Mouse (Mus musculus): ENCODE data around the gene Wdr59. TPM values are rescaled to one million over a fixed set of nuclear protein-coding genes. Genes with fewer than 3 reads are reported as not detected.

Wdr59 gene
- polyA plus RNA-seq, 1 experiment from 2014 or later, result 3.1 TPM

GRCm38 (mm10) chr8:111419171-111419570, 102.7 kb downstream of the Wdr59 start:
- Histone ChIP-seq H3K27me3 (ENCODE audit: control insufficient read depth, insufficient read depth, low read length) (no peaks in the 10 kb centered on the region), H3K27ac (ENCODE audit: low read depth, low read length) (no peak overlapping the region), H3K4me3 (ENCODE audit: low read depth, low read length) (no peak overlapping the region), H3K36me3 (ENCODE audit: control insufficient read depth, insufficient read depth, low read length) (no peaks in the 10 kb centered on the region), H3K9me3 (ENCODE audit: control insufficient read depth, low read length) (no peaks in the 10 kb centered on the region), H3K4me2 (ENCODE audit: low read depth) (no peak overlapping the region), H3K9ac (ENCODE audit: low read length) (no peak overlapping the region), H3K4me1 (ENCODE audit: control insufficient read depth, insufficient read depth, low read length) (no peaks in the 10 kb centered on the region)
- DNase-seq (ENCODE audit: low spot score) (no peak), ATAC-seq (ENCODE audit: insufficient read depth, low FRiP score, low TSS enrichment) (no peak)
- 76% methylated on average over 3 of the region's 3 CpGs for WGBS

GRCm38 (mm10) chr8:111418601-111419000, 103.3 kb downstream of the Wdr59 start:
- H3K27ac ChIP-seq (ENCODE audit: low read depth, low read length), result no peak overlapping the region
- peak; percentile 41 for DNase-seq (ENCODE audit: low spot score)
- H3K4me1 ChIP-seq (ENCODE audit: control insufficient read depth, insufficient read depth, low read length), result no peaks in the 10 kb centered on the region
- no peak overlapping the region for H3K4me3 ChIP-seq (ENCODE audit: low read depth, low read length)
- no peaks in the 10 kb centered on the region for H3K27me3 ChIP-seq (ENCODE audit: control insufficient read depth, insufficient read depth, low read length)
- WGBS, result 33% methylated on average over 9 of the region's 9 CpGs
- ATAC-seq (ENCODE audit: insufficient read depth, low FRiP score, low TSS enrichment), result no peak
- no peaks in the 10 kb centered on the region for H3K36me3 ChIP-seq (ENCODE audit: control insufficient read depth, insufficient read depth, low read length)
- H3K9me3 ChIP-seq (ENCODE audit: control insufficient read depth, low read length), result no peaks in the 10 kb centered on the region
- no peak overlapping the region for H3K4me2 ChIP-seq (ENCODE audit: low read depth)
- H3K9ac ChIP-seq (ENCODE audit: low read length), result no peak overlapping the region

DNA sequence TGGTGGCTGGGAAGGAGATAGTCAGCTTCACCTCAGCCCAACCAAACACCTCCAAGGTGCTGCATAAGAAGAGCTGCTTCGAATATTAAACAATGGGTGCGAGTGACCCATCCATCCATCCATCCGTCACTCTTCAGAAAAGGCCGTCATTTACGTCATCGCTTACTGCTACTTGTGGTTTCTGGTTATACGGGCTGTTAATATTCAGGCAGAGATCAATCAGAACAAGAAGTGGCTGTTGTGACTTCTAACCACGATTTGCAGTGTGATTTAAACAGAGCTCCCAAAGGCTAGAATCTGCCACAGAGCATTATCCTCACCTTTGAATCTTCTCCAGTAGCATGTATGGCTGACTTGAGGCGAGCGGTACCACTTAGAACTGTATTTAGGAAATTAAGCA, 104.7 kb downstream of the Wdr59 start:
- ATAC-seq (ENCODE audit: insufficient read depth, low FRiP score, low TSS enrichment) (no peak), DNase-seq (ENCODE audit: low spot score) (no peak)
- H3K4me2 ChIP-seq (ENCODE audit: low read depth), result no peak overlapping the region
- no peaks in the 10 kb centered on the region for H3K4me1 ChIP-seq (ENCODE audit: control insufficient read depth, insufficient read depth, low read length)
- no peaks in the 10 kb centered on the region for H3K27me3 ChIP-seq (ENCODE audit: control insufficient read depth, insufficient read depth, low read length)
- H3K9me3 ChIP-seq (ENCODE audit: control insufficient read depth, low read length), result no peaks in the 10 kb centered on the region
- 87% methylated on average over 10 of the region's 10 CpGs for WGBS
- no peak overlapping the region for H3K9ac ChIP-seq (ENCODE audit: low read length)
- H3K4me3 ChIP-seq (ENCODE audit: low read depth, low read length), result no peak overlapping the region
- H3K36me3 ChIP-seq (ENCODE audit: control insufficient read depth, insufficient read depth, low read length), result no peaks in the 10 kb centered on the region
- no peak overlapping the region for H3K27ac ChIP-seq (ENCODE audit: low read depth, low read length)

DNA sequence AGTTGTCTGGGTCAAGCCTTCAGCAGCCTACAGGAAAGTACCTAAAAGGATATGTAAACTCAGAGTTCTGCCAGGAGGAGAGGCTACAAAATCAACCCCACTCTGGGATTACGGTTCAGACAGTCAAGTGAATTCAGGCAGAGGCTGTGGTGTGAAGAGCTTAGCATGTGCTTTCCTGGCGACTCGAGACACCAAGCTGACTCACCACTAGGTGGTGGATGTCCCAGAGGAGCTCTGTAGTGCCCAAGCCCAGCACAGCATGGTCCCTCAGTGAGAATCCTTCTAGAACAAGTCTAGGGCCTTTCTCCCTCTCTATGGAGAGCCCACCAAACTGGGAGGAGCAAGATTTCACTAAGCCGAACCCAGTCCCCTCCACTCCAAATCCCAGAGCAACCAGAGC, 118.5 kb downstream of the Wdr59 start:
- no peak for ATAC-seq (ENCODE audit: insufficient read depth, low FRiP score, low TSS enrichment)
- H3K4me2 ChIP-seq (ENCODE audit: low read depth), result no peak overlapping the region
- no peaks in the 10 kb centered on the region for H3K9me3 ChIP-seq (ENCODE audit: control insufficient read depth, low read length)
- 49% methylated on average over 4 of the region's 4 CpGs for WGBS
- H3K36me3 ChIP-seq (ENCODE audit: control insufficient read depth, insufficient read depth, low read length), result no peaks in the 10 kb centered on the region
- no peak overlapping the region for H3K27ac ChIP-seq (ENCODE audit: low read depth, low read length)
- H3K9ac ChIP-seq (ENCODE audit: low read length), result no peak overlapping the region
- no peak for DNase-seq (ENCODE audit: low spot score)
- H3K4me3 ChIP-seq (ENCODE audit: low read depth, low read length), result no peak overlapping the region
- no peaks in the 10 kb centered on the region for H3K4me1 ChIP-seq (ENCODE audit: control insufficient read depth, insufficient read depth, low read length)
- H3K27me3 ChIP-seq (ENCODE audit: control insufficient read depth, insufficient read depth, low read length), result no peaks in the 10 kb centered on the region

Small RNA genes lying within 50 kb of the gene (microRNA-seq; reads per million reads assigned to microRNA genes)
- gene Mir1957b, result not detected

Other genes starting within 250 kb of the Wdr59 start
- 84.1 and 85.4 TPM in 2 replicates for gene Rfwd3, start 221.9 kb downstream of the Wdr59 start, polyA plus RNA-seq (2014; fragmentation: Nextera tagmentation; extraction: Ambion mirVana)
- 0.28 and 0.37 TPM in 2 replicates for gene Mlkl, start 183.9 kb downstream of the Wdr59 start, polyA plus RNA-seq (2014; fragmentation: Nextera tagmentation; extraction: Ambion mirVana)
- gene Fa2h, start 128.3 kb downstream of the Wdr59 start, polyA plus RNA-seq (2014; fragmentation: Nextera tagmentation; extraction: Ambion mirVana), result not detected in 2 replicates
- gene Znrf1, start 14.0 kb upstream of the Wdr59 start, polyA plus RNA-seq (2014; fragmentation: Nextera tagmentation; extraction: Ambion mirVana), result 63.1 and 64.8 TPM in 2 replicates
- gene Ldhd, start 108.3 kb upstream of the Wdr59 start, polyA plus RNA-seq (2014; fragmentation: Nextera tagmentation; extraction: Ambion mirVana), result 0.15 and 0.21 TPM in 2 replicates
- 22.3 and 22.7 TPM in 2 replicates for gene Zfp1, start 121.3 kb upstream of the Wdr59 start, polyA plus RNA-seq (2014; fragmentation: Nextera tagmentation; extraction: Ambion mirVana)
- not detected in 2 replicates for gene Ctrb1, start 168.9 kb upstream of the Wdr59 start, polyA plus RNA-seq (2014; fragmentation: Nextera tagmentation; extraction: Ambion mirVana)
- 60.3 and 62.5 TPM in 2 replicates for gene Bcar1, start 221.7 kb upstream of the Wdr59 start, polyA plus RNA-seq (2014; fragmentation: Nextera tagmentation; extraction: Ambion mirVana)

Data from neural tube, embryonic 11.5 days (tissue).